Mouse (Mus musculus): ENCODE measurements around the gene Gm11114. TPM values are rescaled to one million over a fixed set of nuclear protein-coding genes. Genes with fewer than 3 reads are reported as not detected.

The Gm11114 gene
- polyA plus RNA-seq, 1 experiment from 2014 or later = not detected

GRCm38 (mm10) chr9:85325201-85325868, 12.8 kb downstream of the Gm11114 start:
- no peaks in the 10 kb centered on the region for H3K36me3 ChIP-seq (ENCODE audit: control insufficient read depth, insufficient read depth, low read length)
- WGBS = 31% methylated on average over 17 of the region's 17 CpGs
- no peak overlapping the region for H3K27ac ChIP-seq (ENCODE audit: low read length)
- no peak overlapping the region for H3K9ac ChIP-seq (replicated peaks; ENCODE audit: low read depth, low read length)
- H3K4me1 ChIP-seq (ENCODE audit: control insufficient read depth, insufficient read depth, low read length) = no peaks in the 10 kb centered on the region
- no peaks in the 10 kb centered on the region for H3K9me3 ChIP-seq (ENCODE audit: control insufficient read depth, low read depth, low read length)
- no peak for ATAC-seq (ENCODE audit: insufficient number of reproducible peaks, insufficient read depth, low FRiP score, low read depth)
- H3K27me3 ChIP-seq (ENCODE audit: control insufficient read depth, insufficient read depth, low read length) = no peaks in the 10 kb centered on the region
- H3K4me2 ChIP-seq (replicated peaks; ENCODE audit: low read depth, low read length) = peak overlapping the region; percentile 72
- H3K4me3 ChIP-seq (ENCODE audit: low read depth, low read length) = peak overlapping the region; percentile 79

DNA sequence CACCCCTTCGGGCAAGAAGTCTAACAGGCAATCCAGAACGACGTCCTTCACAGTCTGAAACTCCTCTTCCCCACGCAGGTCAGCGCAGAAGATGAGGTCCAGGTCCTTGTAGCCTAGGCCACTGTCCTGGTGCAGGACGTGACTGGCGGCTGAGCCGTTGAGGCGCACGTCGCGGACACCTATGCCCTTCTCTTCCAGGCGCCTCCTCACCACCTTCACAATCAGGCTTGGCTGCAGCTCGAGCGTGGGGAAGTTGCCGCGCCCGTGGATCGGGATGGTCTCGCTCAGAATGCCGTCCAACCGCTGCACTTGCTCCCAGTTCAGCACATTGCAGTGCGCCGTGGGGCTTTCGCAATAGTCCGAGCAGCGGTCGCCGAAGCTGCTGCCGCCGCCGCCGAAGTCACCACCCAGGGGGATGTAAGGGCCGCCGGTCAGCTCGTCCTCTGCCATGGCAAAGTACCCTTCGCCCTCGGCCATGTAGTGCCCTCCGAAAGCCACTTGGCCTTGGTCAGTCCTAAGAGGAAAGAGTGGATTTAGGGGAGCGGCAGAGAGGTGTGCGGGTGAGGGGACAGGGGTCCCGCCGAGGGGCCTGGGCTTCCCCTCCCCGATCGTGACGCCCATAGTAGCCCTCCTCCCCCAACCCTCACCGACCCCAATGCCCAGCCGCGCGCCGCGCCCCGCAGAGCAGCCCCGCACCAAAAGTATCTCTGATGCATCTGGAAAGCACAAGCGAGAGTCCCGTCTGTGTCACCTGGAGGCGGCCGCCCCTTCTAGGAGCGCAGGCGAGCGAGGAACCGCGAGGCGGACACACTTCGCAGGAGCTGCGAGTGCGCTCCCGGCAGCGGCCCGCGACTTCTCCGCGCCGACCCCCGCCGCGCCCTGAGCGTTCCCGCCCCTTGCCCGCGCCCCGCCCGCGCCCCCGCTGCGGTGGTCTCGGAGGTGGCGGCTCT, 14.0 kb downstream of the Gm11114 start:
- WGBS = under 1% methylated on average over 66 of the region's 88 CpGs
- H3K27me3 ChIP-seq (ENCODE audit: control insufficient read depth, insufficient read depth, low read length) = no peaks in the 10 kb centered on the region
- peak overlapping the region; percentile 72 for H3K4me2 ChIP-seq (replicated peaks; ENCODE audit: low read depth, low read length)
- H3K36me3 ChIP-seq (ENCODE audit: control insufficient read depth, insufficient read depth, low read length) = no peaks in the 10 kb centered on the region
- H3K4me3 ChIP-seq (ENCODE audit: low read depth, low read length) = peak overlapping the region; percentile 79
- H3K4me1 ChIP-seq (ENCODE audit: control insufficient read depth, insufficient read depth, low read length) = no peaks in the 10 kb centered on the region
- H3K9ac ChIP-seq (replicated peaks; ENCODE audit: low read depth, low read length) = peak overlapping the region; percentile 71
- peak; percentile 51; the same call in 1 of the 2 replicates for ATAC-seq (ENCODE audit: insufficient number of reproducible peaks, insufficient read depth, low FRiP score, low read depth)
- H3K27ac ChIP-seq (ENCODE audit: low read length) = peak overlapping the region; percentile 72
- no peaks in the 10 kb centered on the region for H3K9me3 ChIP-seq (ENCODE audit: control insufficient read depth, low read depth, low read length)

DNA sequence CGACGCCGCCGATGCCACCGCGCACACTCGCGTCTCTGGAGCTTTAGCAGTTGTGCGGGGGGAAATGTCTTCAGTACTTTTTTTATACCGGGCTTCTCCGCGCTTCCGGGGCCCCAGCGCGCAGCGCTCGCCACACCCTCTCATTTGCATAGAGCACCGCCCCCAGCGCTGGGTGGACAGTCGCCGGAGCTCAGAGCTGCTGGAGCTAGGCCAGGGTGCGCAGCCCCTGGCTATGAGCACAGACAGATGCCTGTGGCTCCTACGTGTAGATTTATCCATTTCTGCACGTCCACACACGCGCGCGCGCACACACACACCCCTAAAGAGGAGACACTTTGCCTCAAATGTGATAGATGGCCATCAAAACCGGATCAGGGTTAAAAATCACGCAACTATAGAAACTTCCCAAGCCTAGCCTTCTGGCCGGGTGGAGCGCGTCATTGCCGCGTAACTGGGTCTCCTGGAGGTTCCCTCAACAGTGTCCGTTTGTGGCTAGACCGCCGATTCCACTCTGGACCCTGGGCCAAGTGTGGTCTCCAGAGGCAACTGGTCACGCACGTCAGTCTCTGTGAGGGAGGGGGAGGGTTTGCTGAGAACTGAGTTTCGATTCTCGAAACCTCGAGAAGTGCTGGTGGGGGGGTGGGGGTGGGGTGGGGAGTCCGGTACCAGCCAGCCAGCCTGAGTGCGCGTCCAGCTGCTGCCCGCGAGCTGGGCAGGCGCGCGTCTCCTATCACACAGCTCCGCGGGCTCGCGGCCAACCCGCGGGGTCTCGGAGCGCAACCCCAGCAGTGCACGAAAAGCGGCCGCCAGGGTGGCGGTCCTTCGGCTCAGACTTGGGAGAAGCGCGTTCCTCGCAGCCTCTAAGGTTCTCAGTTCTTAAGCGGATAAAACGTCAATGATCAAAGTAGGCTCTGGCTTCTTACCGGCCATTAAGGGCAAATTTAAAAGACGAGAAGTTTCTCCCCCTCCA, 15.0 kb downstream of the Gm11114 start, which contains the start of gene Tent5a:
Gene Tent5a, minus strand, starts transcription at position 107 of the 970 bp plus-strand sequence.
- no peaks in the 10 kb centered on the region for H3K4me1 ChIP-seq (ENCODE audit: control insufficient read depth, insufficient read depth, low read length)
- peak within 1 kb of the TSS; percentile 72 for H3K4me2 ChIP-seq (replicated peaks; ENCODE audit: low read depth, low read length)
- under 1% methylated on average over 72 of the region's 72 CpGs for WGBS
- no peaks in the 10 kb centered on the region for H3K36me3 ChIP-seq (ENCODE audit: control insufficient read depth, insufficient read depth, low read length)
- peak within 1 kb of the TSS; percentile 79 for H3K4me3 ChIP-seq (ENCODE audit: low read depth, low read length)
- no peaks in the 10 kb centered on the region for H3K27me3 ChIP-seq (ENCODE audit: control insufficient read depth, insufficient read depth, low read length)
- H3K27ac ChIP-seq (ENCODE audit: low read length) = peak within 1 kb of the TSS; percentile 89
- peak; percentile 92 for ATAC-seq (ENCODE audit: insufficient number of reproducible peaks, insufficient read depth, low FRiP score, low read depth)
- no peaks in the 10 kb centered on the region for H3K9me3 ChIP-seq (ENCODE audit: control insufficient read depth, low read depth, low read length)
- peak within 1 kb of the TSS; percentile 71 for H3K9ac ChIP-seq (replicated peaks; ENCODE audit: low read depth, low read length)

DNA sequence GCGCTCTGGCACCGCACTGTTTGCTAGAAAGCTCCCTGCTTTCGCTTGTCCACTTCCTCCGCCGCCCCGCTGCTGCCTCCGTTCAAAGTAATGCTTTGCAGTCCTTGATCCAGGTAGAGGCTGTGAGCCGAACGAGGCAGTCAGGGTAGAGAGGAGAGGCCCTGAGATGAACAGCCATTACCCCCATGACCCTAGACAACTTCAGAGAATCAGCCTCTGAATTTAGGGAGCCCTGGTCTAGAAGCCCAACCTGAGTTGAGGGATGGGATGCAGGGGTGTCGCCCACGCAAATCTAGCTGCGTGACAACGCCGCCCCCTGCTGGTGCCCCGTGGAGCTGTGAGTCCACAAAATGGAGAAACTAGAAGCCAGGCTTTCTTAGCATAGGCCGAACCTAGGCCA, 15.7 kb downstream of the Gm11114 start:
- WGBS = 2% methylated on average over 16 of the region's 16 CpGs
- Histone ChIP-seq H3K27ac (ENCODE audit: low read length) (peak overlapping the region; percentile 89), H3K4me2 (replicated peaks; ENCODE audit: low read depth, low read length) (peak overlapping the region; percentile 72), H3K9ac (replicated peaks; ENCODE audit: low read depth, low read length) (no peak overlapping the region), H3K27me3 (ENCODE audit: control insufficient read depth, insufficient read depth, low read length) (no peaks in the 10 kb centered on the region), H3K4me3 (ENCODE audit: low read depth, low read length) (peak overlapping the region; percentile 79), H3K9me3 (ENCODE audit: control insufficient read depth, low read depth, low read length) (no peaks in the 10 kb centered on the region), H3K36me3 (ENCODE audit: control insufficient read depth, insufficient read depth, low read length) (no peaks in the 10 kb centered on the region), H3K4me1 (ENCODE audit: control insufficient read depth, insufficient read depth, low read length) (no peaks in the 10 kb centered on the region)
- ATAC-seq (ENCODE audit: insufficient number of reproducible peaks, insufficient read depth, low FRiP score, low read depth) = 0 out of 2 replicates have a peak, but pooled peaks have one; percentile 7

- Histone ChIP-seq H3K4me3 (ENCODE audit: low read depth, low read length) (no peak overlapping the region), H3K9ac (replicated peaks; ENCODE audit: low read depth, low read length) (no peak overlapping the region), H3K4me1 (ENCODE audit: control insufficient read depth, insufficient read depth, low read length) (no peaks in the 10 kb centered on the region), H3K4me2 (replicated peaks; ENCODE audit: low read depth, low read length) (no peak overlapping the region), H3K27me3 (ENCODE audit: control insufficient read depth, insufficient read depth, low read length) (no peaks in the 10 kb centered on the region), H3K27ac (ENCODE audit: low read length) (no peak overlapping the region), H3K36me3 (ENCODE audit: control insufficient read depth, insufficient read depth, low read length) (no peaks in the 10 kb centered on the region), H3K9me3 (ENCODE audit: control insufficient read depth, low read depth, low read length) (no peaks in the 10 kb centered on the region)
- WGBS = 84% methylated on average over 2 of the region's 2 CpGs
- ATAC-seq (ENCODE audit: insufficient number of reproducible peaks, insufficient read depth, low FRiP score, low read depth) = no peak
Observed at GRCm38 (mm10) chr9:85331521-85331920, 18.9 kb downstream of the Gm11114 start.

DNA sequence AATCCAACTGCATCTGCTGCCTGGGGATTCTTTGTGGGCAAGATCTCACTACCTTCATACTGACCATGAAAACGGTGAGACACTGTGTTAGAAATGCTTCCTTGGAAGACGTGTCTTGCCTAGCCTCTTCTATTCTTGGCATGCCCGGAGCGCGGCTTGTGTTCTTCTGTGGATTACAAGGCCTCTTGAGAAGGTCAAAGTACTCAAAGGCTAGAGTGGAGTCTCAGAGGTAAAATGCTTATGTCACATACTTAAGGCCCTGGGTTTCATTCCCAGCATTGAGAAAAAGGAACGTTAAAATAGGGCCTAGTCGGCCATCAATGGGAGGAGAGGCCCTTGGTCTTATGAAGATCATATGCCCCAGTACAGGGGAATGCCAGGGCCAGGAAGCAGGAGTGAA, 23.5 kb downstream of the Gm11114 start:
- 86% methylated on average over 7 of the region's 7 CpGs for WGBS
- H3K27me3 ChIP-seq (ENCODE audit: control insufficient read depth, insufficient read depth, low read length) = no peaks in the 10 kb centered on the region
- no peak for ATAC-seq (ENCODE audit: insufficient number of reproducible peaks, insufficient read depth, low FRiP score, low read depth)
- H3K9me3 ChIP-seq (ENCODE audit: control insufficient read depth, low read depth, low read length) = no peaks in the 10 kb centered on the region
- H3K9ac ChIP-seq (replicated peaks; ENCODE audit: low read depth, low read length) = no peak overlapping the region
- H3K27ac ChIP-seq (ENCODE audit: low read length) = no peak overlapping the region
- H3K4me2 ChIP-seq (replicated peaks; ENCODE audit: low read depth, low read length) = no peak overlapping the region
- no peaks in the 10 kb centered on the region for H3K4me1 ChIP-seq (ENCODE audit: control insufficient read depth, insufficient read depth, low read length)
- H3K36me3 ChIP-seq (ENCODE audit: control insufficient read depth, insufficient read depth, low read length) = no peaks in the 10 kb centered on the region
- H3K4me3 ChIP-seq (ENCODE audit: low read depth, low read length) = no peak overlapping the region

DNA sequence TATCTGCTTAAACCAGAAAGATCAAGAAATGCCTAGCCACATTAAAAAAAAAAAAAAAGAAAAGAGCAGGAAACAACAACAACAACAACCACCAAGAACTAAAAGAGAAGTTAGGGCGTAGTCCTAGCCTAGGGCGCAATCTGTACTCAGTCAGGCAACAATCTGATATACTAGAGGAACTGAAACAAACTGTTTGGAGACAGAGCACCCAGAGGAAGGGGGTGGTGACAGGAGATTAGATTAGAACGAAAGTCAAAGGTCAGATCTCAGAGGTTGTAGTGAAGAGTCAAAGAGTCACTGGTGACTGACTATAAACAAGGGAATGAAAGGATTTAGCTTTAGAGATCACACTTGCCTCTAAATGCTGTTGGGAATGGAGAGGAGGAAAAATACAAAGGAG, 27.7 kb downstream of the Gm11114 start:
- Histone ChIP-seq H3K36me3 (ENCODE audit: control insufficient read depth, insufficient read depth, low read length) (no peaks in the 10 kb centered on the region), H3K4me1 (ENCODE audit: control insufficient read depth, insufficient read depth, low read length) (peaks cover 7% of the 10 kb centered on the region; the same call in 1 of the 2 replicates), H3K9ac (replicated peaks; ENCODE audit: low read depth, low read length) (no peak overlapping the region), H3K27me3 (ENCODE audit: control insufficient read depth, insufficient read depth, low read length) (no peaks in the 10 kb centered on the region), H3K9me3 (ENCODE audit: control insufficient read depth, low read depth, low read length) (no peaks in the 10 kb centered on the region), H3K4me2 (replicated peaks; ENCODE audit: low read depth, low read length) (no peak overlapping the region), H3K4me3 (ENCODE audit: low read depth, low read length) (no peak overlapping the region), H3K27ac (ENCODE audit: low read length) (no peak overlapping the region)
- 80% methylated on average over 3 of the region's 3 CpGs for WGBS
- no peak for ATAC-seq (ENCODE audit: insufficient number of reproducible peaks, insufficient read depth, low FRiP score, low read depth)
